Mouse (Mus musculus) midbrain, embryonic 10.5 days (tissue): ENCODE measurements around the gene Unc5b. TPM values are rescaled to one million over a fixed set of nuclear protein-coding genes. Genes with fewer than 3 reads are reported as not detected.

Experiments used
- DNase-seq: peaks from one replicate; pipeline ENCODE4 v3.0.0-alpha.2; 2017; ENCODE audit warnings: low spot score
- H3K27ac ChIP-seq: fragments of 300-500 bp; sonication (generic); replicated peaks from 2 replicates; pipeline ENCODE4 v1.5.1; 2016; ENCODE audit warnings: mild to moderate bottlenecking
- H3K27me3 ChIP-seq: fragments of 300-500 bp; sonication (generic); 2 replicates; pipeline ENCODE4 v1.6.1; 2016; ENCODE audit warnings: low read depth, mild to moderate bottlenecking; ENCODE audit not compliant: poor library complexity, severe bottlenecking
- H3K36me3 ChIP-seq: fragments of 300-500 bp; sonication (generic); 2 replicates; pipeline ENCODE4 v1.6.1; 2016; ENCODE audit warnings: mild to moderate bottlenecking, moderate library complexity
- H3K4me1 ChIP-seq: fragments of 300-500 bp; sonication (generic); 2 replicates; pipeline ENCODE4 v1.6.1; 2016
- H3K4me3 ChIP-seq: fragments of 300-500 bp; sonication (generic); 2 replicates; pipeline ENCODE4 v1.5.1; 2016; ENCODE audit warnings: mild to moderate bottlenecking, moderate library complexity
- H3K9me3 ChIP-seq: fragments of 300-500 bp; sonication (generic); replicated peaks from 2 replicates; pipeline ENCODE4 v1.6.1; 2016; ENCODE audit warnings: mild to moderate bottlenecking
- WGBS: fragments of 180-500 bp; shearing (Covaris S2); methylation state at CpG from one replicate; pipeline ENCODE4 v1.1.7; 2016; 5-methylcytosine and 5-hydroxymethylcytosine counted together
- polyA plus RNA-seq: library from polyadenylated mRNA; unstranded; fragments of >200 nt; fragmentation: Nextera tagmentation; extraction: Ambion mirVana; gene quantifications from 2 replicates; pipeline ENCODE4 v1.2.1, GENCODE M21; 2016

The Unc5b gene
- polyA plus RNA-seq, 1 experiment from 2014 or later, result 2.7 TPM

- Histone ChIP-seq H3K9me3 (no peaks in the 10 kb centered on the region), H3K4me1 (peaks cover 68% of the 10 kb centered on the region), H3K4me3 (no peak overlapping the region), H3K27me3 (peaks cover 83% of the 10 kb centered on the region), H3K27ac (no peak overlapping the region), H3K36me3 (no peaks in the 10 kb centered on the region)
- no peak for DNase-seq
- WGBS, result 93% methylated on average over 7 of the region's 7 CpGs
These were observed 12.7 kb downstream of the Unc5b start for GRCm38 (mm10) chr10:60818708-60819107.

DNA sequence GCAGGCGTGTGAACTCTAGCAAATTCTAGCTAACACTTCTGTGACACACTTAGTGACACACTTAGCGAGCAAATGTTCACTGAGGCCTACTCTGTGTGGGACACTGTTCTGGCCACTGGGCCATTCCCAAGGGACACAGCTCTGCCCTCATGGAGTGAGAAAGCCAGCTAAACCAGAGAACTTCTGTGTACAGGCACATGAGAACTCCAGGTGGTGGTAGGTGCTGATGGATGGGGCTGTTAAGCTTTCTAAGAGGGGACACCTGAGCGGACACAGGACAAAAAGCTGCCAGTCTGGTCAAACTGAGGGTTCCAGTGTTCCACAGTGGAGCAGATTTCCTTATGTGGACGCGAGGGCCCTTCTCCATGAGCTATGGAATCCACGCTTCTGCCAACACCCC is 13.5 kb downstream of the Unc5b start:
- Histone ChIP-seq H3K4me1 (peaks cover 70% of the 10 kb centered on the region), H3K27ac (no peak overlapping the region), H3K4me3 (no peak overlapping the region)

GRCm38 (mm10) chr10:60816872-60817648 is 14.3 kb downstream of the Unc5b start:
- no peaks in the 10 kb centered on the region for H3K9me3 ChIP-seq
- DNase-seq, result no peak
- H3K27ac ChIP-seq, result 0 out of 2 replicates have a peak overlapping the region, but pooled peaks have one; percentile 28
- 64% methylated on average over 14 of the region's 14 CpGs for WGBS
- no peaks in the 10 kb centered on the region for H3K36me3 ChIP-seq
- H3K4me3 ChIP-seq, result no peak overlapping the region
- H3K27me3 ChIP-seq, result peaks cover 84% of the 10 kb centered on the region
- H3K4me1 ChIP-seq, result peaks cover 71% of the 10 kb centered on the region

More for the DNA sequence above, 13.5 kb downstream of the Unc5b start:
- DNase-seq, result no peak
- 93% methylated on average over 6 of the region's 6 CpGs for WGBS
- Histone ChIP-seq H3K36me3 (no peaks in the 10 kb centered on the region), H3K27me3 (peaks cover 84% of the 10 kb centered on the region), H3K9me3 (no peaks in the 10 kb centered on the region)

- WGBS, result 9% methylated on average over 1 of the region's 1 CpGs
- H3K27me3 ChIP-seq, result peaks cover 91% of the 10 kb centered on the region
- H3K27ac ChIP-seq, result peak overlapping the region; percentile 68
- no peaks in the 10 kb centered on the region for H3K9me3 ChIP-seq
- DNase-seq, result peak; percentile 38
- no peak overlapping the region for H3K4me3 ChIP-seq
- H3K36me3 ChIP-seq, result no peaks in the 10 kb centered on the region
- H3K4me1 ChIP-seq, result peaks cover 78% of the 10 kb centered on the region
These were observed 15.5 kb downstream of the Unc5b start for GRCm38 (mm10) chr10:60815855-60816254.

DNA sequence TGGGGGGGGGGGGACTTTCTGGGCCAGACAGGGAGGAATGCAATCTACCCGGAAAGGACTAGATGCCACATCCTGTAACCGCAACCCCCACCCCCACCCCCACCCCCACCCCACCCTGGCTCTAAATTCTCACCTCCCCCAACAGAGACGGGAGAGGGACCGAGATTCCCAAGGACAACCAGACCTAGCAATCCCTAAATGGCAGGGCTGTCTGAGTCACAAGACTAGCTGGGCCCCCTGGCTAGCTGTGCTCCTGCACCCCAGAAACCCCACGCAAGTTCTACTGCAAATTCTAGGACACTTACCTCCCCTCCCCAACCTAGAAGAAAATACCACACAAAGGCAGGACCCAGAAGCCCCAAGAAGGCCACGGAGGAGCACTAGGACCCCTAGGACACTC is 16.3 kb downstream of the Unc5b start:
- Histone ChIP-seq H3K36me3 (no peaks in the 10 kb centered on the region), H3K9me3 (no peaks in the 10 kb centered on the region), H3K27ac (peak overlapping the region; percentile 72), H3K27me3 (peaks cover 89% of the 10 kb centered on the region), H3K4me3 (no peak overlapping the region), H3K4me1 (peaks cover 70% of the 10 kb centered on the region)
- 13% methylated on average over 6 of the region's 6 CpGs for WGBS
- no peak for DNase-seq

GRCm38 (mm10) chr10:60814444-60815057 is 16.8 kb downstream of the Unc5b start:
- no peak overlapping the region for H3K4me3 ChIP-seq
- WGBS, result 6% methylated on average over 10 of the region's 10 CpGs
- H3K9me3 ChIP-seq, result no peaks in the 10 kb centered on the region
- no peak for DNase-seq
- peaks cover 86% of the 10 kb centered on the region for H3K27me3 ChIP-seq
- peak overlapping the region; percentile 72 for H3K27ac ChIP-seq
- H3K4me1 ChIP-seq, result peaks cover 67% of the 10 kb centered on the region
- H3K36me3 ChIP-seq, result no peaks in the 10 kb centered on the region

- Histone ChIP-seq H3K36me3 (no peaks in the 10 kb centered on the region), H3K4me3 (no peak overlapping the region), H3K9me3 (no peaks in the 10 kb centered on the region), H3K27ac (peak overlapping the region; percentile 61), H3K4me1 (peaks cover 71% of the 10 kb centered on the region), H3K27me3 (peaks cover 90% of the 10 kb centered on the region)
- 16% methylated on average over 8 of the region's 8 CpGs for WGBS
- DNase-seq, result no peak
These were observed 17.8 kb downstream of the Unc5b start for GRCm38 (mm10) chr10:60813606-60814005.

DNA sequence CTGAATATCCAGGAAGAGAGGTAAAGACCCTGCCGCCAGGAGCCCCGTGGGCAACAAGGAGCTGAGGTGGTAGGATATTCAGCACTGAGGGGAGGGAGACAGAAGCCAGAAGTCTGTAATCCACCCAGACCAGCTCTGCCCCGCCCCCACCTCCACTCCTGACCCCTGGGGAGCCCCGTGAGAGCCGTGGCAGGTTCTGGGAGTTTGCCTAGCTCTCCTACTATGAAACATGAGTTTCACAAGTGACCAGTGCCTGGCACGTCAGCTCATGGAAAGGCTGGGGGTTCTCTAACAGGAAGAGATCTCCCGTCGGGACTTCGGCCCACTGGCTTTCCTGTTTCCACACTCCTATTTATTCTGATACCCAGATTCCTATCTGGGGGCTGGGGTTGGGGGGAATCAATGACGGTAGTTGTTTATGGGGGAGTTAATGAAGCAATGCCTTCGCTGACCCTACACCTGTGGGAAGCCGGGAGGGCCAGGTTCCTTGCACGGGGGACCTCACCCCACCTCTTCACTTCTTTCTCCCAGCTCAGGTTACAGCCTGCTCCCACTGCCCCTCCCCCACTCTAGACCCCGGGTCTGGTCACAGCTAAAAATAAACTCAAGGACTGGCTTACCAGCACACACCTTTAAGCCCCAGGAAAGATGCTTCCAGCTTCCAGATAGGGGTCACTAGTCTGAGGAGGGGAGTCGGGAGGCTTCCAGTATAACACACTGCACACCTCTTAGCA is 19.4 kb downstream of the Unc5b start:
- Histone ChIP-seq H3K4me3 (peak overlapping the region; percentile 4; the same call in 1 of the 2 replicates), H3K36me3 (no peaks in the 10 kb centered on the region), H3K27ac (peak overlapping the region; percentile 39; the same call in 1 of the 2 replicates), H3K4me1 (peaks cover 81% of the 10 kb centered on the region), H3K27me3 (peaks cover 88% of the 10 kb centered on the region), H3K9me3 (no peaks in the 10 kb centered on the region)
- WGBS, result 7% methylated on average over 15 of the region's 15 CpGs
- no peak for DNase-seq

DNA sequence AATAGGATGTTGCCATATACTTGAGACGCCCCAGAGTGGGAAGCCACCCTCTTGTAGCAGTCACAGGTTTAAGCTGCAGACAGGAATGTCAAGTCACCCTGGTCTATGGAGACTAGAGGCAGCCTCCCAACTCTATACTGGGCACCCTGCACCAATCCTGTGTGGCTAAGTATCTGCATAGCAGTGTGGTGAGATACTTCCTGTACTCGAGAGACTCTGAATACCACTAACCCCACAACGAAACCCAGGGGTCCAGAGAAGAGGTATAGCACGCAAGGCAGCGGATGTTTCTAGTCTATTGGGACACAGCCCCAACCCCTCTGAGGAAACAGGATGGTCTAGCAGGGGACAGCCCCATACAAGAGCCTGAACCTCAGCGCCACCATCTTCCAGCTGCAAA is 22.9 kb downstream of the Unc5b start:
- Histone ChIP-seq H3K27ac (peak overlapping the region; percentile 81; the same call in 1 of the 2 replicates), H3K36me3 (no peaks in the 10 kb centered on the region), H3K9me3 (no peaks in the 10 kb centered on the region), H3K27me3 (peaks cover 85% of the 10 kb centered on the region), H3K4me3 (no peak overlapping the region), H3K4me1 (peaks cover 73% of the 10 kb centered on the region)
- DNase-seq, result no peak
- 72% methylated on average over 6 of the region's 6 CpGs for WGBS

DNA sequence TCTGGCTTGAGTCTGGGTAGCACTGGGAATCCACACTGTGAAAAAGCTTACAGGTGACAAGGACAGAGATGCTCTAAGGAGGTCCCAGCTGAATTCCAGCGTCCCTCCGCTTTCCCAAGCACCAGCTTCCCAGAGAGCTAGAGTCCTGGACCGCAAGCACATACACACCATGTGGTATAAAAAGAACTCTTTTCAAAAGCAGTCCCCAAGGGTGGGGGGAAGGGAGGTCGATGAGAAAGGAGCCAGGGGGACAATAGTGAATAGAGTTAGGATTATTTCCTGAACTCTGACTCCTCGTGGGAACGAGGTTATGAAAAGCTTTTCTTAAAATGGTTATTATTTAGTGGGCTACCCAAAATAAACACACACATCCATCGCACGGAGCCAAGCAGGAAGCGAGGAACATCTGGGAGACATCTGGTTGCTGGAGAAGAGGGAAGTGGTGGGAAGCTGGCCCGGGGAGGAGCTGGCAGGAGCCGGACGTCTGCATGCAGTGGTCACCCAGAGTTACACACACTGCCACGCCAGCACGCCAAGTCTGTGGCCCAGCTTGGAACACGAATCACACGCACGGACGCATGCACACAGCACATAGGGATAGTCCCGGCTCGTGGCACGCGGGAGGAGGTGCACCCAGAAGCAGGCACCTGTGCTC is 23.7 kb downstream of the Unc5b start:
- peaks cover 66% of the 10 kb centered on the region for H3K4me1 ChIP-seq
- H3K27me3 ChIP-seq, result peaks cover 85% of the 10 kb centered on the region
- H3K9me3 ChIP-seq, result no peaks in the 10 kb centered on the region
- H3K36me3 ChIP-seq, result no peaks in the 10 kb centered on the region
- H3K4me3 ChIP-seq, result no peak overlapping the region
- no peak for DNase-seq
- peak overlapping the region; percentile 81 for H3K27ac ChIP-seq
- 42% methylated on average over 22 of the region's 22 CpGs for WGBS

- Histone ChIP-seq H3K4me3 (no peak overlapping the region), H3K4me1 (peaks cover 57% of the 10 kb centered on the region), H3K36me3 (no peaks in the 10 kb centered on the region), H3K9me3 (no peaks in the 10 kb centered on the region), H3K27me3 (peaks cover 85% of the 10 kb centered on the region), H3K27ac (peak overlapping the region; percentile 81)
- no peak for DNase-seq
- WGBS, result 76% methylated on average over 8 of the region's 8 CpGs
These were observed 25.2 kb downstream of the Unc5b start for GRCm38 (mm10) chr10:60806207-60806538.

DNA sequence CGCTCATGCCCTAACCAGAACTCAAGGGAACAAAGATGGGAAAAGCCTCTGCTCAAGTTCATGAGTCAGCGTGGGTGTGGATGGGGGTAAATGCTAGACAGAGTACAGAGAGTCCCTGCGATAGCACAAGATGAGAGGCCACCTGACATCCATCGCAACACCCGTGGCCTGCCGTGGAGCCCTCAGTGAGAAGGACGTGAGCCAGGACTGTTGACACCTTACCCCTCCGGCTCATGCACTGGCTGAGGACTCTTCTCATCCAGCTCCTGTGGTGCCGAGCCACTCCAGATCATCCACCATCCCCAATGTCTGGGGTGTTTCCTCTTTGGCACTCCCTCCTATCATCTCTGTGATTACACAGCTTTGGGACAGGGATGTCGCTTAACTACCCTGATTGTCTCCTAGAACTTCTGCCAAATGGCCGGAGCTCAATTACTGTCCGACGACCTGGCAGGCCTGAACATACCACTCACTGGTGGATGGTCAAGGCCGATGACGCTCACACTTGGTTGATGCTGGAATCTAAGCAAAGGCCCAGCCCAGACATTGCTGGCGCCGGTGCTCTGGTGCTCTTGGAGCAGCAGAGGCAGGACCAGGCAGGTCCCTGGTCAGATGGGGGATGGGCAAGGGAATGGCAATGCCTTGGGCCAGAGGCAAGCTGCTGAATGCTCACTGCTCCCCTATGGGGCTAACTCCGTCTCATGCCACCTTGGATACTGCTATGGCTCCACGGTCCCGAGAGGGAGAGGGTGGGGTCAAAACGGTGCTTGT is 25.8 kb downstream of the Unc5b start:
- no peak for DNase-seq
- Histone ChIP-seq H3K27ac (peak overlapping the region; percentile 81; the same call in 1 of the 2 replicates), H3K4me1 (peaks cover 60% of the 10 kb centered on the region), H3K36me3 (no peaks in the 10 kb centered on the region), H3K4me3 (no peak overlapping the region), H3K27me3 (peaks cover 85% of the 10 kb centered on the region), H3K9me3 (no peaks in the 10 kb centered on the region)
- WGBS, result 84% methylated on average over 21 of the region's 21 CpGs
